Mouse (Mus musculus) kidney, adult 2 months (tissue): Measurements from ENCODE around the gene Slc22a8. TPM values are rescaled to one million over a fixed set of nuclear protein-coding genes. Genes with fewer than 3 reads are reported as not detected.

Experiments used
- DNase-seq: peaks from one replicate; pipeline ENCODE4 v3.0.0; 2021
- H3K27ac ChIP-seq: fragments of 200-500 bp; 2 replicates; pipeline ENCODE4 v1.5.1; 2012; ENCODE audit warnings: low read depth, low read length, control low read depth, inconsistent platforms; ENCODE audit not compliant: insufficient read depth
- H3K27me3 ChIP-seq: fragments of 200-500 bp; replicated peaks from 2 replicates; pipeline ENCODE4 v1.6.1; 2012; ENCODE audit warnings: mild to moderate bottlenecking, moderate library complexity, low read length, inconsistent platforms; ENCODE audit not compliant: control insufficient read depth, insufficient read depth
- H3K36me3 ChIP-seq: fragments of 200-500 bp; 2 replicates; pipeline ENCODE4 v1.6.1; 2012; ENCODE audit warnings: mild to moderate bottlenecking, moderate library complexity, low read length, inconsistent platforms; ENCODE audit not compliant: control insufficient read depth, insufficient read depth
- H3K4me1 ChIP-seq: fragments of 200-500 bp; 2 replicates; pipeline ENCODE4 v1.6.1; 2011; ENCODE audit warnings: low read length; ENCODE audit not compliant: control insufficient read depth, insufficient read depth
- H3K4me3 ChIP-seq: fragments of 200-500 bp; 2 replicates; pipeline ENCODE4 v1.5.1; 2011; ENCODE audit warnings: mild to moderate bottlenecking, low read depth, low read length, control low read depth; ENCODE audit not compliant: insufficient read depth
- CTCF ChIP-seq: fragments of 200-500 bp; conservative IDR thresholded peaks from 2 replicates; pipeline ENCODE4 v1.5.1; 2011; ENCODE audit warnings: low read depth, mild to moderate bottlenecking, control low read depth, low read length, moderate library complexity, mixed read lengths; ENCODE audit not compliant: insufficient read depth, insufficient read length
- POLR2A ChIP-seq: fragments of 200-500 bp; IDR thresholded peaks from one replicate; pipeline ENCODE4 v1.6.1; 2011; ENCODE audit warnings: low read depth, low read length, control low read depth
- WGBS: fragments of 180-500 bp; shearing (Covaris S2); methylation state at CpG from one replicate; pipeline ENCODE4 v1.1.7; 2018; 5-methylcytosine and 5-hydroxymethylcytosine counted together
- polyA plus RNA-seq: library from polyadenylated mRNA; depleted of rRNA; stranded (reverse); fragments of >200 nt; gene quantifications from 2 replicates; pipeline ENCODE4 v1.2.3, GENCODE M21; 2012; rRNA removed

Slc22a8 gene
- polyA plus RNA-seq, 1 experiment = 582 TPM

GRCm38 (mm10) chr19:8630826-8631225, 39.8 kb downstream of the Slc22a8 start:
- Histone ChIP-seq H3K4me1 (peaks cover 4% of the 10 kb centered on the region; the same call in 1 of the 2 replicates), H3K36me3 (no peaks in the 10 kb centered on the region), H3K27ac (peak overlapping the region; percentile 74), H3K4me3 (no peak overlapping the region), H3K27me3 (no peaks in the 10 kb centered on the region)
- WGBS = 40% methylated on average over 6 of the region's 6 CpGs
- TF ChIP-seq POLR2A (no peak), CTCF (no peak)
- DNase-seq = peak; percentile 82

GRCm38 (mm10) chr19:8632029-8632428, 41.0 kb downstream of the Slc22a8 start:
- DNase-seq = no peak
- no peaks in the 10 kb centered on the region for H3K36me3 ChIP-seq
- WGBS = 81% methylated on average over 1 of the region's 1 CpGs

GRCm38 (mm10) chr19:8642086-8642485, 51.0 kb downstream of the Slc22a8 start:
- Histone ChIP-seq H3K4me1 (peaks cover 3% of the 10 kb centered on the region; the same call in 1 of the 2 replicates), H3K36me3 (no peaks in the 10 kb centered on the region), H3K27me3 (no peaks in the 10 kb centered on the region), H3K4me3 (no peak overlapping the region), H3K27ac (no peak overlapping the region)
- no peak for DNase-seq
- TF ChIP-seq POLR2A (no peak), CTCF (no peak)
- 44% methylated on average over 5 of the region's 5 CpGs for WGBS

More at GRCm38 (mm10) chr19:8632029-8632428, 41.0 kb downstream of the Slc22a8 start:
- TF ChIP-seq CTCF (no peak), POLR2A (no peak)
- Histone ChIP-seq H3K27ac (no peak overlapping the region), H3K27me3 (no peaks in the 10 kb centered on the region), H3K4me1 (peaks cover 4% of the 10 kb centered on the region; the same call in 1 of the 2 replicates), H3K4me3 (no peak overlapping the region)

GRCm38 (mm10) chr19:8646393-8646792, 55.3 kb downstream of the Slc22a8 start:
- H3K4me1 ChIP-seq = peaks cover 3% of the 10 kb centered on the region; the same call in 1 of the 2 replicates
- H3K36me3 ChIP-seq = no peaks in the 10 kb centered on the region
- H3K27ac ChIP-seq = no peak overlapping the region
- no peaks in the 10 kb centered on the region for H3K27me3 ChIP-seq
- TF ChIP-seq CTCF (no peak), POLR2A (no peak)
- DNase-seq = peak; percentile 42
- H3K4me3 ChIP-seq = no peak overlapping the region
- WGBS = 24% methylated on average over 2 of the region's 2 CpGs

- no peak overlapping the region for H3K4me3 ChIP-seq
- no peak for DNase-seq
- no peak for TF ChIP-seq POLR2A
- no peak for TF ChIP-seq CTCF
- no peaks in the 10 kb centered on the region for H3K36me3 ChIP-seq
- H3K27me3 ChIP-seq = no peaks in the 10 kb centered on the region
- H3K4me1 ChIP-seq = no peaks in the 10 kb centered on the region
- peak overlapping the region; percentile 55 for H3K27ac ChIP-seq
Observed at GRCm38 (mm10) chr19:8655833-8656232, 64.8 kb downstream of the Slc22a8 start.

DNA sequence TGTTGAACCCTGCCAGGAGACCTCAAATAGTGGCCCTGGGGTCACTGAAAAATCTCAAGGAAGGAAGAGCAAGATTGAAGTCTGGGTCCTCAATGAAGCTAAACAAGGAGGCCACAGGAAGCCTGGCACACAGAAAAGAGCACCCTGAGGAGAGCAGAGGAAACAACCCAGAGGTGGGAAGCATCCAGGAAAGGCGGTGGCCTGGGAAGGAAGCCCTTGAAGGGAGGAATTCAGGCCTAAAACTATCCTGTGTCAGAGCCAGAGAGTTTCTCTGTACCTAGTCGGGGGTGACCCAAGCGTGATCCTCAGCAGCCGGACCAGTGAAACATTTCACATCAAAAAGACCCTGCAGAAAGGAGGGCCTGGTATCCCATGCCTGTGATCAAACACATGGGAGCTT, 65.3 kb downstream of the Slc22a8 start:
- 62% methylated on average over 4 of the region's 4 CpGs for WGBS
- H3K27ac ChIP-seq = peak overlapping the region; percentile 55
- no peaks in the 10 kb centered on the region for H3K36me3 ChIP-seq
- TF ChIP-seq CTCF = no peak
- no peak for TF ChIP-seq POLR2A
- DNase-seq = peak; percentile 58
- H3K4me1 ChIP-seq = no peaks in the 10 kb centered on the region
- no peak overlapping the region for H3K4me3 ChIP-seq
- no peaks in the 10 kb centered on the region for H3K27me3 ChIP-seq

Other genes with a start within 250 kb of the Slc22a8 start
- 6.0 and 7.3 TPM in 2 replicates for gene Slc22a30, start 186.1 kb upstream of the Slc22a8 start, polyA plus RNA-seq
- 355 and 358 TPM in 2 replicates for gene Slc22a6, start 26.8 kb downstream of the Slc22a8 start, polyA plus RNA-seq
- gene Chrm1, start 72.5 kb downstream of the Slc22a8 start, polyA plus RNA-seq = 0.53 and 0.62 TPM in 2 replicates
- gene Slc3a2, start 132.1 kb downstream of the Slc22a8 start, polyA plus RNA-seq = 560 and 573 TPM in 2 replicates
- 28.2 and 29.3 TPM in 2 replicates for gene Wdr74, start 144.6 kb downstream of the Slc22a8 start, polyA plus RNA-seq
- gene 1700092M07Rik, start 149.5 kb downstream of the Slc22a8 start, polyA plus RNA-seq = 0.39 TPM in 1 of 2 replicates, not detected in the other
- 51.4 and 59.4 TPM in 2 replicates for gene Stx5a, start 150.2 kb downstream of the Slc22a8 start, polyA plus RNA-seq
- 84.0 and 89.7 TPM in 2 replicates for gene Nxf1, start 165.8 kb downstream of the Slc22a8 start, polyA plus RNA-seq
- 238 and 291 TPM in 2 replicates for gene Tmem223, start 179.7 kb downstream of the Slc22a8 start, polyA plus RNA-seq
- 105 and 110 TPM in 2 replicates for gene Tmem179b, start 183.2 kb downstream of the Slc22a8 start, polyA plus RNA-seq
- 10.4 and 12.1 TPM in 2 replicates for gene Taf6l, start 195.2 kb downstream of the Slc22a8 start, polyA plus RNA-seq
- 60.7 and 72.9 TPM in 2 replicates for gene Polr2g, start 207.3 kb downstream of the Slc22a8 start, polyA plus RNA-seq
- gene Zbtb3, start 211.3 kb downstream of the Slc22a8 start, polyA plus RNA-seq = 1.4 and 1.6 TPM in 2 replicates
- 15.4 and 18.7 TPM in 2 replicates for gene Ttc9c, start 228.1 kb downstream of the Slc22a8 start, polyA plus RNA-seq
- 19.3 and 25.5 TPM in 2 replicates for gene Hnrnpul2, start 228.8 kb downstream of the Slc22a8 start, polyA plus RNA-seq
- gene AC129217.1, start 238.5 kb downstream of the Slc22a8 start, polyA plus RNA-seq = 3.5 TPM in 1 of 2 replicates, not detected in the other
- 204 and 214 TPM in 2 replicates for gene Bscl2, start 246.2 kb downstream of the Slc22a8 start, polyA plus RNA-seq
- 0.29 and 0.83 TPM in 2 replicates for gene Gng3, start 247.9 kb downstream of the Slc22a8 start, polyA plus RNA-seq